Mouse (Mus musculus) myocyte (in vitro differentiated cells): ENCODE results near the gene Phospho2. TPM values are rescaled to one million over a fixed set of nuclear protein-coding genes. Genes with fewer than 3 reads are reported as not detected.
A peak's percentile ranks its signal among the peaks of the same experiment; 100 is the strongest.

Experiments used
- H3K27me3 ChIP-seq: one replicate; pipeline ENCODE4 v1.6.1; 2011; ENCODE audit not compliant: control insufficient read depth, insufficient read depth, insufficient read length
- H3K36me3 ChIP-seq: one replicate; pipeline ENCODE4 v1.6.1; 2011; ENCODE audit not compliant: control insufficient read depth, insufficient read depth
- H3K4me2 ChIP-seq: one replicate; pipeline ENCODE4 v1.6.1; 2011; ENCODE audit warnings: low read depth, control low read depth
- H3K4me3 ChIP-seq: one replicate; pipeline ENCODE4 v1.5.1; 2011; ENCODE audit warnings: mild to moderate bottlenecking, control low read depth, moderate library complexity
- H3K79me2 ChIP-seq: one replicate; pipeline ENCODE4 v1.6.1; 2011; ENCODE audit not compliant: control insufficient read depth, insufficient read depth
- H3ac ChIP-seq: one replicate; pipeline ENCODE4 v1.6.1; 2011; ENCODE audit not compliant: control insufficient read depth, insufficient read length
- CEBPB ChIP-seq: IDR thresholded peaks from 2 replicates; pipeline ENCODE4 v1.6.1; 2011; ENCODE audit warnings: mild to moderate bottlenecking, moderate library complexity; ENCODE audit not compliant: poor library complexity, insufficient read depth, severe bottlenecking
- E2F4 ChIP-seq: IDR thresholded peaks from one replicate; pipeline ENCODE4 v1.6.1; 2011; ENCODE audit warnings: mild to moderate bottlenecking, control low read depth, moderate library complexity; ENCODE audit not compliant: insufficient read depth
- MAX ChIP-seq: IDR thresholded peaks from one replicate; pipeline ENCODE4 v1.6.1; 2011; ENCODE audit warnings: low read depth, mild to moderate bottlenecking, control low read depth
- MYOD1 ChIP-seq, 3 experiments: IDR thresholded peaks; one replicate each; pipeline ENCODE4 v1.6.1; 2011; ENCODE audit warnings: control low read depth in 2 of 3, low read depth in 2 of 3, mild to moderate bottlenecking in 2 of 3, moderate library complexity in 1 of 3; ENCODE audit not compliant: insufficient read length in 2 of 3, control insufficient read depth in 1 of 3
- MYOG ChIP-seq, 3 experiments: IDR thresholded peaks; one replicate each; pipeline ENCODE4 v1.6.1; 2011; ENCODE audit warnings: control low read depth in 2 of 3, low read depth in 2 of 3, mild to moderate bottlenecking in 2 of 3; ENCODE audit not compliant: insufficient read length in 2 of 3, control insufficient read depth in 1 of 3, insufficient read depth in 1 of 3
- POLR2A ChIP-seq: IDR thresholded peaks from one replicate; pipeline ENCODE4 v1.6.1; 2011; ENCODE audit warnings: low read depth, mild to moderate bottlenecking, control low read depth, moderate library complexity; ENCODE audit not compliant: insufficient read length
- POLR2AphosphoS2 ChIP-seq: IDR thresholded peaks from one replicate; pipeline ENCODE4 v1.6.1; 2011; ENCODE audit warnings: low read depth, control low read depth; ENCODE audit not compliant: insufficient read length
- REST ChIP-seq: IDR thresholded peaks from one replicate; pipeline ENCODE4 v1.6.1; 2011; ENCODE audit warnings: mild to moderate bottlenecking, control low read depth, moderate library complexity; ENCODE audit not compliant: insufficient read depth, insufficient read length
- SRF ChIP-seq: IDR thresholded peaks from one replicate; pipeline ENCODE4 v1.6.1; 2011; ENCODE audit warnings: low read depth; ENCODE audit not compliant: control insufficient read depth, insufficient read length
- TCF12 ChIP-seq: IDR thresholded peaks from one replicate; pipeline ENCODE4 v1.6.1; 2011; ENCODE audit warnings: mild to moderate bottlenecking, control low read depth; ENCODE audit not compliant: poor library complexity, insufficient read depth, severe bottlenecking
- TCF3 ChIP-seq: IDR thresholded peaks from one replicate; pipeline ENCODE4 v1.6.1; 2011; ENCODE audit warnings: low read depth, control low read depth; ENCODE audit not compliant: insufficient read length
- USF1 ChIP-seq: IDR thresholded peaks from one replicate; pipeline ENCODE4 v1.6.1; 2011; ENCODE audit warnings: low read depth, mild to moderate bottlenecking, control low read depth, moderate library complexity
- polyA plus RNA-seq: library from polyadenylated mRNA; unstranded; fragments of >200 nt; fragmentation: generic; extraction: Trizol; gene quantifications from one replicate; pipeline ENCODE4 v1.2.1, GENCODE M21; 2012; ENCODE audit warnings: missing spikeins

Phospho2 gene
- polyA plus RNA-seq, 1 experiment: 11.5 TPM

- H3K27me3 ChIP-seq: peaks cover 13% of the 10 kb centered on the region
- no peak overlapping the region for H3K4me3 ChIP-seq
- no peak overlapping the region for H3ac ChIP-seq
- TF ChIP-seq MAX (no peak), POLR2A (no peak), TCF12 (no peak), MYOD1 (IDR thresholded peaks at IDR 0.05; ENCODE audit: control insufficient read depth in 1 of 3, insufficient read length in 2 of 3, low read depth in 2 of 3) (no peak), CEBPB (no peak), MYOG (IDR thresholded peaks at IDR 0.05; ENCODE audit: control insufficient read depth in 1 of 3, insufficient read depth in 1 of 3, insufficient read length in 2 of 3, low read depth in 2 of 3) (no peak), REST (no peak), POLR2AphosphoS2 (no peak)
- H3K79me2 ChIP-seq: no peaks in the 10 kb centered on the region
- H3K4me2 ChIP-seq: no peak overlapping the region
- H3K36me3 ChIP-seq: no peaks in the 10 kb centered on the region
Measured at GRCm38 (mm10) chr2:69816575-69816974, 27.2 kb downstream of the Phospho2 start.

- no peak overlapping the region for H3K4me2 ChIP-seq
- no peak for TF ChIP-seq MYOG (IDR thresholded peaks at IDR 0.05; ENCODE audit: control insufficient read depth in 1 of 3, insufficient read depth in 1 of 3, insufficient read length in 2 of 3, low read depth in 2 of 3)
- no peak for TF ChIP-seq TCF3
- TF ChIP-seq POLR2A: no peak
- no peak for TF ChIP-seq USF1
- TF ChIP-seq CEBPB: no peak
- peaks cover 15% of the 10 kb centered on the region for H3K27me3 ChIP-seq
- H3K79me2 ChIP-seq: no peaks in the 10 kb centered on the region
- H3K4me3 ChIP-seq: no peak overlapping the region
- H3ac ChIP-seq: no peak overlapping the region
- no peaks in the 10 kb centered on the region for H3K36me3 ChIP-seq
Measured at GRCm38 (mm10) chr2:69818350-69819085, 29.1 kb downstream of the Phospho2 start.

- H3K4me3 ChIP-seq: no peak overlapping the region
- H3K79me2 ChIP-seq: no peaks in the 10 kb centered on the region
- peaks cover 15% of the 10 kb centered on the region for H3K27me3 ChIP-seq
- no peak overlapping the region for H3ac ChIP-seq
- TF ChIP-seq E2F4: no peak
- TF ChIP-seq SRF: no peak
- no peak for TF ChIP-seq POLR2A
- TF ChIP-seq CEBPB: no peak
- TF ChIP-seq TCF12: no peak
- TF ChIP-seq REST: no peak
- TF ChIP-seq POLR2AphosphoS2: no peak
- no peak for TF ChIP-seq MYOD1 (IDR thresholded peaks at IDR 0.05; ENCODE audit: control insufficient read depth in 1 of 3, insufficient read length in 2 of 3, low read depth in 2 of 3)
- no peak for TF ChIP-seq MYOG (IDR thresholded peaks at IDR 0.05; ENCODE audit: control insufficient read depth in 1 of 3, insufficient read depth in 1 of 3, insufficient read length in 2 of 3, low read depth in 2 of 3)
- no peak for TF ChIP-seq MAX
- TF ChIP-seq USF1: no peak
- H3K36me3 ChIP-seq: no peaks in the 10 kb centered on the region
- no peak overlapping the region for H3K4me2 ChIP-seq
Measured at GRCm38 (mm10) chr2:69820201-69820600, 30.8 kb downstream of the Phospho2 start.

GRCm38 (mm10) chr2:69821711-69822110, 32.3 kb downstream of the Phospho2 start, which contains the start of gene Klhl23:
TSS of gene Klhl23 (plus strand) at chr2:69821944.
- Histone ChIP-seq H3K4me3 (no peak within 1 kb of the TSS), H3K79me2 (no peaks in the 10 kb centered on the region), H3K4me2 (peak within 1 kb of the TSS; percentile 67), H3ac (peak within 1 kb of the TSS; percentile 58), H3K36me3 (no peaks in the 10 kb centered on the region), H3K27me3 (peaks cover 15% of the 10 kb centered on the region)
- TF ChIP-seq MAX: no peak
- TF ChIP-seq SRF: no peak
- TF ChIP-seq TCF3: no peak
- no peak for TF ChIP-seq REST
- TF ChIP-seq MYOG (IDR thresholded peaks at IDR 0.05; ENCODE audit: control insufficient read depth in 1 of 3, insufficient read depth in 1 of 3, insufficient read length in 2 of 3, low read depth in 2 of 3): no peak
- no peak for TF ChIP-seq CEBPB
- TF ChIP-seq USF1: no peak
- TF ChIP-seq E2F4: no peak
- TF ChIP-seq MYOD1 (IDR thresholded peaks at IDR 0.05; ENCODE audit: control insufficient read depth in 1 of 3, insufficient read length in 2 of 3, low read depth in 2 of 3): no peak
- no peak for TF ChIP-seq TCF12
- TF ChIP-seq POLR2AphosphoS2: no peak
- no peak for TF ChIP-seq POLR2A

GRCm38 (mm10) chr2:69822361-69823128, 33.1 kb downstream of the Phospho2 start:
- peak in 1 of 3 experiments; percentile 44 for TF ChIP-seq MYOD1 (IDR thresholded peaks at IDR 0.05; ENCODE audit: control insufficient read depth in 1 of 3, insufficient read length in 2 of 3, low read depth in 2 of 3)
- no peak for TF ChIP-seq MAX
- no peak for TF ChIP-seq SRF
- TF ChIP-seq TCF12: no peak
- peak overlapping the region; percentile 67 for H3K4me2 ChIP-seq
- H3K4me3 ChIP-seq: no peak overlapping the region
- no peaks in the 10 kb centered on the region for H3K36me3 ChIP-seq
- no peaks in the 10 kb centered on the region for H3K79me2 ChIP-seq
- peaks cover 15% of the 10 kb centered on the region for H3K27me3 ChIP-seq
- peak overlapping the region; percentile 58 for H3ac ChIP-seq
